Mouse (Mus musculus) lung, postnatal 0 days (tissue): ENCODE results near the gene Pkn2.

Experiments used
- CTCF ChIP-seq: IDR thresholded peaks from 2 replicates; pipeline ENCODE4 v1.5.1; 2016; ENCODE audit warnings: antibody characterized with exemption, mild to moderate bottlenecking
- EP300 ChIP-seq: IDR thresholded peaks from 2 replicates; pipeline ENCODE4 v1.6.1; 2016; ENCODE audit warnings: antibody characterized with exemption, mild to moderate bottlenecking, control low read depth

DNA sequence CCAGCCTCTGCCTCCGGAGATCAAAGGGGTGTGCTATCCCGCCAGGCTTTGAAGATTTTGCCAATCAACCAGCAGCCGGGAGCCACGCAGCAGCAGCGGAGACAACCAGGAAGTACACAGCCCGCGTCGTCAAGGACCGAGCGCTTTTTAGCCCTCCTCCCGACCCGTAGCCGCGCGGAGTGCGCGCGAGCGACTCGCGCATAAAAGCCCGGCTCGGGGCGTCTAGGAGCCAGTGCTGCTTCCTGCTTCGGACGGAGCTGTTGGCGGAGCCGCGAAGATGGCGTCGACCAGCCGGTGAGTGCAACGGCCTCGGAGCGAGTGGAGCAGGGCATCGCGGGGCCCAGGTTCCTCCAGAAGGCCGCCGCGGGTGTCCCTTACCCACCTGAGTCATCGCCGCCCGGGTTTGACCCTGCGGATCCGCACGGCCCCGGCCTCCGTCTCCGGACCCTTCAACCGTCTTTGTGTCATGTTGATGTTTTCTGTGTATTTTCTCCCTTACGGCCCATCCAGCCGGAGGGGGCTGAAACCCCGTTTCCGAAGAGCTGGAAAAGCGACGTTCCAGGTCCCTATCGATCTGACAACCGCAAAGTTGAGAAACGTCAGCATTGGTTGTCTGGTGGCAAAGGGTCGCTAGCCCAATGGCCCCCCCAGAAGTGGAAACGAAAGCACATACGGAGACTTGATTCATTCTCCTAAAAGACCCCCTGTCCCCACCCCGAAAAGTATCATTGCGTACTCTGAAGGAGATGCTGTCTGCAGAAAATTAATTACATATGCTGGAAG is 116.6 kb downstream of the Pkn2 start, which contains the start of gene Gtf2b:
- TF ChIP-seq CTCF (no peak), EP300 (peak; percentile 58; the same call in 1 of the 2 replicates)
